Mouse (Mus musculus) liver (tissue): ENCODE measurements around the gene Zbtb9.

Experiments used
- DNase-seq: peaks from one replicate; pipeline ENCODE4 v3.0.0-alpha.2; 2020; ENCODE audit warnings: mixed read lengths

Gene Zbtb9

DNA sequence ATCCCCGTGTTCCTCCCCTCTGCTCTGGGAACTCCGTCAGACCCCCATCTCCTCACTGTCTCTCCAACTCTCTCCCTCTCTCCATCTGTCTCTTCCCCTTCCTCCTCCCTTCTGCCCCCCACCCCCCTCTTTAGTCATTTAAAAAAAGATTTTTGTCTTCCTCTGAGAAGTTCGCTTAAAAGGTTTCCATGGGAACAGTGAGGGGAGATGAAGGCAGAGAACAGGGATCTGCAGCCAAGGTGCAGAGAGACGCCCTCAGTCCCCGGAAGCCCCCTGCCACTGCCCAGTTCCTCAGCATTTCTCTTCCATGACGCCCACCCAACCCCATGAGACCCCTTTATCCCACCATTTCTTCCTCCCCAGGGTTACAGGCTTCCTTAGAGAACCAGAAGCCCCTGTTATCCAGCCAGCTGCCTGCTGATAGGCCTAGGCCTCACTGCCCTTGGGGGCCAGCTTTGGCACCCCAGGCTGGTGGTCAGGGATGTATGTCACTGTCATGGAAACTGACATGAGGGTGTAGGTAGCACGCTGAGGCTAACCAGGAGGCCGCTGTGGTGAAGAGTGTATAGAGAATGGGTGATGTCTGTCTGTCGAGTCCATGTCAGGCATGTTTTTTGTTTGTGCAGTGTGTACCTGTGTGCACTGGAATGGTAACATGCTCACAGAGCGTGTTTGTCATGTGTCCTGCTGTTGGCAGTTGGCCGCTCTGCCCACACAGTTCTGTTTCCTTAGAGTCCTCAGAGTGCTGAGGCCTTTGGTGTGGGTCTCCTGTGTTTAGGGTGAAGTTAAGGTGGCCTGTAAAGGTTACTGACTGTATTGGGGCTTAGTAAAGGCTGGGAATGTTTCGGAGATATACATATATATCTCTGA, 25.5 kb upstream of the Zbtb9 start:
- DNase-seq: no peak

DNA sequence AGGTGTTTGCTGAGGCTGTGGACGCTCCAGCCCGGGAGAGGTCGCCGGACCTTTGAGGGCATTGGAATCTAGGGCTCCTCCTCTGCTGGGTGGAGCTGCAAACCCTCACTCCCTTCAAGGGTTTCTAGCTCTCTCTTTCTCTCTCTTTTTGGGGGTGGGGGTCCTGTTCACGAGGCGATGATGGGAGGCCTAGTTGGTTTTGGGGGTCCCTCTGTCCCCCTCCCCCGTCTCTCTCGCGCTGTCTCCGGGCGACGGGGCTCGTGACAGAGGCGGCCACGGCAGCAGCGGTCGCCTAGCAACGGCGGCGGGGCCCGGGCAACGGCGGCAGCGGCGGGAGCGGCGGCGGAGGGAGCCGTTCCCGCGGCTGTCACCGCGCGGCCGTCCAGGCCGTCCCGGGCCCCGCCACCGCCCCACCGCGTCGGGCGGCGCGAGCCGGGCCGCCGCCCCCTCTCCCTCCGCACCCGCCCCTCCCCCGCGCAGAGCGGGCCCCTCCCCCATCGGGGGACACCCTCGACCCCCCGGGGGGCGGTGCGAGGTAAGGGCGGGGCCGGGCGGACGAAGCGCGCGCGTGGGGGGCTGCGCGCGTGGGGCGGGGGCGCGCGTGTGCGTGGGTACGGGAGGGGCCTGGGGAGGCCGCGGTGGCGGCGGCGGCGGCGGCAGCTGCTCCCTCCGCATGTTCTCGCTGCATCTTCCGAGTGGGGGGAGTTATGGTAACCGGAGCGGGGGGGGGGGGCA, 24.5 kb upstream of the Zbtb9 start:
- peak; percentile 64 for DNase-seq

DNA sequence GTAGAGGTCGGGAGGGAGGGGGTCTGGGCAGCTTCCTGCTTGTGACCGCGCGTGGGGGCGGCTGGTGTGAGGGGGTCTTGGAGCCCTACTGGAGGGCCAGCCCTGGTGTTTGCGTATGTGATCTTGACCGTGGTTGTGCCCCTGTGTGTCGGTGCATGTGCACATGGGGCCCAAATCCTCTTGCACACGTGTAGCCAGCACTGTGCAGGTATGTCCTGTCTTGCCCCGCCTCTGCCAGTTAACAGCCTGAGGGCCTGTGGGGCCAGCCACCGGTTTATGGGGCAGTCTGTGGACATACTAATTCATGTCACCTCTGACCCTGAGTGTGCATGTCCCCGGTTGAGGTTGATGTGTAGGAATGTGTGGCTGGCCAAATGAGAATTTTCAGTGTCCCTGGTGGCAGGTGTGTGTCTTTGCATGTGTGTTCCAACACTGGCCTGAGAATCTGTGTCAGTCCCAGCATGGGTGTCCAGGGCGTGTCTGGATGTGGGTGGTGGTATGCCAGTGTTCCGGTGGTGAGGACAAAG, 23.9 kb upstream of the Zbtb9 start:
- DNase-seq: no peak

DNA sequence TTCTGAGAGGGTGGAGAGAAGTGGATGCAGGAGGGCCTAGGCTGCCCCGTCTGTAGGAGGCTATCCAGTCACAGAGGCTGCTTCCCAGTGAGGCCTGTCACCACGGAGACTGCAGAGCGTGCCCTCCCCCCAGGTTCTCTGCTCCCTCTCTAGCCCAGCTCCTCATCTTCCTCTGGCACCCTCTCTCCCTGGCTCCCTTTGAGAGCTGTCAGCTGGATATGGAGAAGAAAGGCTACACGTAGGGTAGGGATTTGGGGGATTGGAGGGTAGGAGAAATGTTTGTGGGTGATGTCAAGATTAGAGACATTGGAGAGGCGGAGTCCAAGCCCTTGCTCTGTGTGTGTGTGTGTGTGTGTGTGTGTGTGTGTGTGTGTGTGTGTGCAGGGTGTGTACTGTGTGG, 23.1 kb upstream of the Zbtb9 start:
- DNase-seq: no peak

DNA sequence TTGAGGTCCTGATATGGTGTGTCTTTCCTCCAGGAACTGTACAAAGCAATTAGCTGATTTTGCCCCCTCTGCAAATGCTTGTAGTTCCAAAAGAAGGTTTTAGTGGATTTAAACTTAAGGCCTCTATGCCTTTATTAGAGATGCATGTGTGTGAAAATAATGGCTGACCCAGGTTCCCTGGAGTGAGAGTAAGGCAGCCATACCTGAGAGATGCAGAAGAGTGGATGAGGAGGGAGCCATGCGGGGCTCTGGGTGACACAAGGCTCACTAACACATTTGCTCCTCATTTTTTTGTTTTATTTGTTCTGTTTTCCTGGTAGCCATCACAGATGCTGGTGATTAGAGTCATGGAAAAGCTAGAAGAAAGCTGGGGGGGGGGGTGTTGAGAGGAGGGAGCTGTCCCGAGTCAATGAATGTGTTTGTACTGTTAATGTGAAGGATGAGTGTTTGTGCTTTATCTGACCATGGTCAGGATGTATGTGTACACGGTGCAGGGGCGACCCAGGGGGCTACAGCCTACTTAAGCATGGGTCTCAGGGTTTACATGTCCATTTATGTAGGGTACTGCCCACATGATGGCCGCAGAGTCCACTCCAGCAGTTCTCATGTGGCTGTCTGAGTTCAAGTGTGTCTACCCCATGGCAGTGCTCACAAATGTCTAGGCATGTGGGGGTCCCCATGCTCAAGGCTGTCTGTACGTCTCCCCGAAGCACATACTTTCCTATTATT, 22.2 kb upstream of the Zbtb9 start:
- DNase-seq: no peak

DNA sequence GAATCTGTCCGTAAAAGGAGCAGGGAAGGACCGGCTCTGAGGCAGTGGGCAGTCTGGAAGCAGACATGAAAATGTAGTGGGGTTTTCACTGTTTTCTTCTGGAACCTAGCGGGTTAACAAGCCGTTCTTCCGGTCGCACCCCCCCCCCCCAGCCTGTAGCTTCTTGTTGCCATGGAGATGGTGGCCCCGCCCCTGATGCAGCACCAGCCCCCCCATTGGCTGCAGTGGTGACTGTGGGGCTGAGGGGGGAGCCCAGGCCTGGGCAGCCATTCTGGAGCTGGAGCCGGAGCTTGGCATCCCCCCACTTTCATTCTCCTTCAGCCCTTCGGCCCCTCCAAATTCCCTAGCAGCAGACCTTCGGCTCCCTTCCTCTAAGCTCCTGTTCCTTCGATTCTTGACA, 21.6 kb upstream of the Zbtb9 start:
- DNase-seq: peak; percentile 83

DNA sequence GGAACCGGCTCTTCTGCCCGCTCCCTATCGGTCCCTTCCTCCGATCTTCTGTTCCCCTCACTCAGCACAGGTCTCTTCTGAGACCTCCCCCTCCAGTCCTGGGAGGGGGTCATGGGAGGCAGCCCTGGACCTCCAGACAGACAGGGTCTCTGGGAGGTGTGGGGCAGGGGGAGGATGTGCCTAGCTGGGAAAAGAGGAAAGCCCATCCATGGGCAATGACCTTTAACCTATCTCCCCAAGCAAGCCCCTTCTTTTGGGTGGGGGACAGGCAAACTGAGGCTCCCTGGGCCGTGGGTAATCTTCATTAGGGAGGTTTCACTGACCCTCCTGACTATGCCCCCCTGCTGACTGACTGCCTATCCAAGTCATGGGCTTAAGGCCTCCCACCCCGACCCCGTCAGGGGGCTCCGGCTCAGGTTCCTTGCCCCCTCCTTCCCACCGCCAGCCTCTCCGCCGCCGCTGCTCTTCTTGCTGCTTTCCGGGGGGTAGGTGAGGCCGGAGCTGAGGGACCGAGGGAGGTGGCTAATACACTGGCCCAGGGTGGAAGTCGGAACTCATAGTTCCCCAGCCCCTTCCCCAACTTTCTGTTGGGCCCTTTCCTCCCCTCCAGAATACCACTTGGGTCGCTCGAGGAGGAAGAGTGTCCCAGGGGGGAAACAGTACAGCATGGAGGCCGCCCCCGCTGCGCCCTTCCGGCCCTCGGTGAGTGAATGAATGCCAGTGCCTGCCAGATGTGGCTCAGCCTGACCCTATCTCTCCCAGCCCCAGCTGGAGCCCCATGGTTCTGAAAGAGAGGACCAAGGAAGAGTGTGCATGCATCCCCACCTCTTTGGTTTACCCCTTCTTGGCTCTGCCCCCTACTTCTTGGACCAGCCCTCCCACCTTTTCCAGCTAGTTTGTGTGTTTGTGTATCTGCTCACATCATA, 20.8 kb upstream of the Zbtb9 start:
- DNase-seq: no peak

DNA sequence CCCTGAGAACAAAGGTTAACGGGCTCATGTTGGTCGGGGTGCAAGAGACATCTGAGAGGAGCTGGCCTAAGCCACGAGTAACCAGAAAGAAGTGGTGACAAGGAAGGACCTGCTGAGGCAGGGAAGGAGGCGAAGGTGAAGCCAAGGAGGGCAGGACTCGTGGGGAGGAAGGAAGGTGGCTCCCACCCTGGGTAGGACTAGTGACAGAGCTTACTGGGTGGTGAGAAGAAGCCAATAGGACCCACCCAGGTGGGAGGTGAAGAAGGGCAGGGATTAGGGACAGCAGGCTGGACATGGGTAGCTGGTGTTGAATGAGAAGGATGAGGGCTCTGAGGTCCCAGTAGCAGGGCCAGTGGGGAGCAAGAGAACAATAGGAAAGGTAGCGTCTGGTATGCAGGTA, 19.8 kb upstream of the Zbtb9 start:
- no peak for DNase-seq

DNA sequence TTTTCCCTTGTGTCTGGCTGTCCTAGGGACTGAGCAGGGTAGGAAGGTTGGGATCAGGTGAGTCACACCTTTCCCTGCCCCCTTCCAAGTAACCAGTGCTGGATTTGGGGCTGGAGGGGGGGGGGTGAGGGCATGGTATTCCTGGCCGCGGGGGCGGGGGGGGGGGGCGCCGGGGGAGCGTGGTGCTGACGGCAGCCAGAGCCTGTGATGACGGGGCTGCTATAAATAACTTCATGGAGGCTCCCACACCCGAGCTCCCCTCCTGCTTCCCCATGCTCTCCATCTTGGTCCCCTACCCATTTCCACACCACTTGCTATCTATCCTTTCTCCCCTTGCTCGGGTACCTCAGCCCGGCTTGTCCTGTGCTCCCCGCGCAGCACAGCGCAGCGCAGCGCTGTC, 19.2 kb upstream of the Zbtb9 start:
- no peak for DNase-seq

DNA sequence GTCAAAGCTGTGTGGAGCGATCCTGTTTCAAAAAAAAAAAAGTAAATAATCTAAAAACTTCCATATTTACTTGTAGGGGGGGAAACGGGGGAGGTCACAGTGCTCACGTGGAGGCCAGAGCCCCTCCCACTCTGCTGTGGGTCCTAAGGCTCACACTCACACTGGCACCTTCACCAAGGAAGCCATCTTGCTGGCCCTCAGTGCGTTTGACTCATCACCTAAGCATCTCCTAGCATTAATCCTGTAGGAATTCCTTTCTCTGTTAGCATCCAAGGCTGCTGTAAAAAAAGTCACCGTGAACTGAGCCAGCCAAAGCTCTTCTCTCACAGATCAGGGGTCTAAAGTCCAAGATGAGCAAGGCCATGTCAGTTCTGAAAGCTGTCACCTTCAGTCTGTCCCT, 16.7 kb upstream of the Zbtb9 start:
- DNase-seq: no peak

DNA sequence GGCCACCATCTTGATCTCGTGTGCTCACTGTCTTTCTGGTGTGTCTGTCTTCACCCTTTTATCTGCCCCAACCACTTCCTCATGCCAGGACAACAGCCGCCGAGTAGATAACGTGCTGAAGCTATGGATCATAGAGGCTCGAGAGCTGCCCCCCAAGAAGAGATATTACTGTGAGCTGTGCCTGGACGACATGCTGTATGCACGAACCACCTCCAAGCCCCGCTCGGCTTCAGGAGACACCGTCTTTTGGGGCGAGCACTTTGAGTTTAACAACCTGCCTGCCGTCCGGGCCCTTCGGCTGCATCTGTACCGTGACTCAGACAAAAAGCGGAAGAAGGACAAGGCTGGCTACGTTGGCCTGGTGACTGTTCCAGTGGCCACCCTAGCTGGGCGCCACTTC, 16.1 kb upstream of the Zbtb9 start:
- DNase-seq: peak; percentile 80

DNA sequence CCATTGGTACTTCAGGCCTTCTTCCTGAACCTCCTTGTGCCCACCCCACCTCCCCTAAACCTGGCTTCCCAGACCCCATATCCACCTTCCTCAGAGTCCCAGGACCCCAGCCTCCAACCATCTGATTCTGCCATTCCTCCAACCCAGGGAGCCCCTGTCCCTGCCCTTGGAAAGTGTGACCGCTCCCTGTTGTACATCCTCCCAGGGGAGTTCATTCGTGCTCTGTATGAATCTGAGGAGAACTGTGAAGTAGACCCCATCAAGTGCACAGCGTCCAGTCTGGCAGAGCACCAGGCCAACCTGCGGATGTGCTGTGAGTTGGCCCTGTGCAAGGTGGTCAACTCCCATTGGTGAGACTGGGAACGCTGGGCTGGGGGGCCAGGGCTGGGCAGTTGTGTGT, 15.1 kb upstream of the Zbtb9 start:
- no peak for DNase-seq

DNA sequence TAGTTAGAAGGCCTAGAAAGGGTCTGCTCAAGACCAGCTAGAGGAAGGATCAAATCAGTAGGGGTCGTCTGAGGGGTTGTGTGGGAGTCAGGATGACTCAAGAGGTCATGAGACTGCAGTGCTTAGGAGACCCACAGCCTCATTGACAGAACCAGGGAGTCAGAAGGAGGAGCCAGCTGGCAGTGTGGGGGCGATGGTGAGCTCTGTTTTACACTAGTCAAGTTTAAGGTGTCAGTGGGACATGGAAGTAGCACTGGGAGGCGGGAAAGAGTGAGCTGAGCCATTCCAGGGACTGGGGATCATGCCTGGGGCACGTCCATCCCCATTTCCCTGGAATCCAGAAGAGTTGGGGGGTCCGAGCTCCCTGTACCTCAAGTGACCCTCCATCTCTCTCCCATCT, 14.1 kb upstream of the Zbtb9 start:
- DNase-seq: no peak

DNA sequence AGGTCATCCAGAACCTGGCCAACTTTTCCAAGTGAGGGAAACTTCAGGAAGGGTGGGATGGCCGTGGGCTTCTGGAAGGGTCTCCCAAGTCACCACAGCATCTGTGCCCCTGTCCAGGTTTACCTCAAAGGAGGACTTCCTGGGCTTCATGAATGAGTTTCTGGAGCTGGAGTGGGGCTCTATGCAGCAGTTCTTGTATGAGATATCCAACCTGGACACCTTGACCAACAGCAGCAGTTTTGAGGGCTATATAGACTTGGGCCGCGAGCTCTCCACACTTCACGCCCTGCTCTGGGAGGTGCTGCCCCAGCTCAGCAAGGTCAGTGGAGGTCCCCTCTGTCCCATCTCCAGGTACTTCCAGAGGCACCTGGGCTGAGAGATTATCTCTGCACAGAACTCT, 13.2 kb upstream of the Zbtb9 start:
- no peak for DNase-seq

DNA sequence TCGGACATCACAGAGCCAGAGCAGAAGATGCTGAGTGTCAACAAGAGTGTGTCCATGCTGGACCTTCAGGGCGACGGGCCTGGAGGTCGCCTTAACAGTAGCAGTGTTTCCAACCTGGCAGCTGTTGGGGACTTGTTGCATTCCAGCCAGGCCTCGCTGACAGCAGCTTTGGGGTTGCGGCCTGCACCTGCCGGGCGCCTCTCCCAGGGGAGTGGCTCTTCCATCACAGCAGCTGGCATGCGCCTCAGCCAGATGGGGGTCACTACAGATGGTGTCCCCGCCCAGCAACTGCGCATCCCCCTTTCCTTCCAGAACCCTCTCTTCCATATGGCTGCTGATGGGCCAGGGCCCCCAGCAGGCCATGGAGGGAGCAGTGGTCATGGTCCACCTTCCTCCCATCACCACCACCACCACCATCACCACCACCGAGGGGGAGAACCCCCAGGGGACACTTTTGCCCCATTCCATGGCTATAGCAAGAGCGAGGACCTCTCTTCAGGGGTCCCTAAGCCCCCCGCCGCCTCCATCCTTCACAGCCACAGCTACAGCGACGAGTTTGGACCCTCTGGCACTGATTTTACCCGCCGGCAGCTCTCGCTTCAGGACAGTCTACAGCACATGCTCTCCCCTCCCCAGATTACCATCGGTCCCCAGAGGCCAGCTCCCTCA, 11.3 kb upstream of the Zbtb9 start:
- no peak for DNase-seq

DNA sequence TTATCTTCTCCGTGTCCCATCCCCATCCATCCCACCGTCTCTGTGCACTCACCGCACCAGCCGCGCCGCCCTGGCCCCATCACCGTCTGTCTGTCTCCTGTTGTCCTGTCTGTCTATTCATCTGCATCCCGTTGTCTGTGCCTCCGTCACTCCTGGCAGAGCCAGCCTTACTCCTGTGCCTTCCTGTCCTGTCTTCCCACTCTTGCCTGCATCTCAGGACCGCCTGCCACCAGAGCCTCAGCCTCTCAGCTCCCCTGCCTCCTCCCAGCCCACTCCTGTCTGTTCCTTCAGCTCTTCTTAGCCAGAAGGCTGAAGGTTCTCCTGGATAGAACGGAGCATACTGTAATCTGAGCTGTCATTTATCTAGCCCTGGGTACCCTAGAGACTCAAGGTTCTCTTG, 6.0 kb upstream of the Zbtb9 start:
- DNase-seq: no peak

DNA sequence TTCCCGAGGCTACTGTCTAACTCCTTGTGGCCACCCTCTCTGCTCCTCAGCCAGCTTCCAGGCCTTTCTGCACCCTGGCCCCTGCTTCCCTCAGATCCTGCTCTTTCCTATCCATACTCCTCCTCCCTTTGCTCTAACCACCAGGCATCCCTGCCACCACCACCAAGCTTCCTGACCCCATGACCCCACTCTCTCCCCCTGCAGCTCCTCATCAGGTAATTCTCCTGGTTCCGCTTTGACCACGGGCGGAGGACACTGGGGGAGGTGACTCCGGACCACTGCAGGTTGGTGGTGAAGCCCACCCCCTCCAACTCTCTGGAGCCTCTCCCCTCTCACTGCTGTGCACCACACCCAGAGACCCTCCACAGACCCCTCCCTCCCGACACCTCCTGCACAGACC, 5.5 kb upstream of the Zbtb9 start:
- DNase-seq: no peak

DNA sequence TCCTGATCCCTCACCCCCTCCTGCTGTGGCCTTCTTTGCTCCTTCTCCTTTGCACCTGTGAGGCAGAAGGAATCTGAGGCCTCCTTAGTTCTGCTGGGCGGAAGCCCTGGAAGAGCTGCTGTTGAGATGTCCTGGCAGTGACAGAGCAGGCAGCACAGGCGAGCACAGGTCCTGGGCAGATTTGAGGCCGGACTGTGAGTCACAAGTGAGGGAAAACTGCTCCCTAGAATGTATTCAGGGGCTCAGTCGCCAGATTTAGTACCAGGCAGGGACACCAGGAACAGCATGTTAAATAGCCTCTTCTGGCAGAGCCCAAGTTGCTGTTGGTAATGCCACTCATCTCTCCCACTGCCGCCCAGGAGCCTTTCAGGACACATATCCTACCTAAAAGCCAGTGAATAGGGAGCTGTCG, 4.8 kb upstream of the Zbtb9 start:
- DNase-seq: no peak

DNA sequence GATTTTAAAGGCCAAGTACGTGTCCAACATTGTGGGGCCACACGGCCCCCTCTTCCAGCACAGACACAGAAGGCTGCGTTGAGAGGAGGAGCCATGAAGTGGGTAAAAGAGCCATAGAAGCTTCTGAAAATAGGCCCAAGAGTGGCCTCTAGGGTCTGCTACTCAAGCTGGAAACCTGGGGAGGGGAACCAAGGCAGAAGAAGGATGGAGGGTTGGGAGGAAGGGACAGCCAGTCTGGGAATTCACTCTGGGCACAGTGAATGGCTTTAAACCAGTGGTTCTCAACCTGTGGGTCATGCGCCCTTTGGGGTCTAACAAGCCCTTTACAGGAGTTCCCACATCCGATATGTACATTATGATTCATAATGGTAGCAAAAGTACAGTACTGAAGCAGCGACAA, 3.7 kb upstream of the Zbtb9 start:
- no peak for DNase-seq

DNA sequence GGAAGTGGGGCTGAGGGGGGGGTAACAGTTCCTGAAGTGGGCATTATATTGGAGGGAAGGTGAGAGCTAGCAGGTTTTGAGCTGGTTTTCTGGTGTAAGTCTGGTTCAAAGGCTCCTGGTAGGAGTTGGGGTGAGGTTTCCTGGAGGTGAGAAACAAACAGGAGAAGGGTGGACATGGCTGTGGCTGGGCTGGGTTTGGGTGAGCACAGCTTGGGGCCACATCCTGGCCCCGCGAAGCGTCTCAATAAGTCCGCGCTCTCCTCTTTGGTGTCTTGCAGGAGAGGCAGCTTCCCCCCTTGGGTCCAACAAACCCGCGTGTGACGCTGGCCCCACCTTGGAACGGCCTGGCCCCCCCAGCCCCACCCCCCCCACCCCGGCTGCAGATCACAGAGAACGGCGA, 2.7 kb upstream of the Zbtb9 start:
- no peak for DNase-seq

DNA sequence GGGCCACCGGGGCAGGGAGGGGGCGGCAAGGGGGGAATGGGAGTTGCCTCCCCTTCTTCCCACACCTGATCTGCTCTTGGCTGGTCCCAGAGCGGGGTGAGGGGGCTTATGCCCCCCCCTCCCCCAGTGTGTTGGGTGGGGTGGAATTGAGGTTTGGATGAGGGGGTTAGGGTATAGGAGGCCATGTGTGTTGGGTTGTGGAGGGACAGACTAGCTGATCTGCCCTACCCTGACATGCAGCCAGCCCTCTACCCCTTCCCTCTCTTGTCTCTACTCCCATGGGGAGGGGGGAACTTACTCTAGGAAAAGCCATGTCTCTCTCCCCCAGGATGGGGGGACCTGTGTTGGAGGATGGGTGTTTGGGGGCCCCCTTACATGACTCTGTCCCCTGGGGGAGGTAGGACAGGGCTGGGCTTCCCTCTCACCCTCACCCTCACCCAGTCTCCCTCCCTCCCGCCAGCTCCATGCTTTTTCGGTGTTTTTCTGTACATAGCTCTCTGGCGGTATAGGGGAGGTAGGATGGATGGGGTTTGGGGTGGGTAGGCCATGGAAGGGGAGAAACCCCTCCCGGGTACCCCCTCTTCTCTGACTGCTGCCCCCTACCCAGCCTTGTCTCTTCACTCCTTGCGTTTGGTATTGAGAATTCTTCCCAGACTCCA, 1.6 kb upstream of the Zbtb9 start:
- no peak for DNase-seq
